Mouse (Mus musculus) heart, embryonic 14.5 days (tissue): Measurements from ENCODE around the gene Mapk8. TPM values are rescaled to one million over a fixed set of nuclear protein-coding genes. Genes with fewer than 3 reads are reported as not detected.

Experiments
- ATAC-seq: fragments of 200-750 bp; cut with Nextera tagmentation; 2 replicates; pipeline ENCODE4 v1.8.0; 2017; ENCODE audit warnings: low read depth, moderate TSS enrichment; ENCODE audit not compliant: insufficient number of reproducible peaks, insufficient read depth, low FRiP score
- H3K27ac ChIP-seq, 2 experiments: fragments of 200-500 bp in 1 of 2; fragments of 300-500 bp in 1 of 2; sonication (generic) in 1 of 2; replicated peaks in 1 of 2; 2 replicates each; pipeline ENCODE4 v1.5.1; 2012 to 2014; ENCODE audit warnings: low read depth in 2 of 2, low read length in 2 of 2, control low read depth in 1 of 2, mild to moderate bottlenecking in 1 of 2, mixed read lengths in 1 of 2; ENCODE audit not compliant: control insufficient read depth in 1 of 2, insufficient read depth in 1 of 2
- H3K27me3 ChIP-seq: fragments of 300-500 bp; sonication (generic); 2 replicates; pipeline ENCODE4 v1.6.1; 2014; ENCODE audit warnings: mild to moderate bottlenecking, low read length, control low read depth; ENCODE audit not compliant: control insufficient read depth, insufficient read depth
- H3K36me3 ChIP-seq: fragments of 300-500 bp; sonication (generic); 2 replicates; pipeline ENCODE4 v1.6.1; 2014; ENCODE audit warnings: mild to moderate bottlenecking, control low read depth, low read length, mixed read lengths; ENCODE audit not compliant: control insufficient read depth, insufficient read depth
- H3K4me1 ChIP-seq, 2 experiments: fragments of 200-500 bp in 1 of 2; fragments of 300-500 bp in 1 of 2; sonication (generic) in 1 of 2; 2 replicates each; pipeline ENCODE4 v1.6.1; 2012 to 2014; ENCODE audit warnings: low read length in 2 of 2, control low read depth in 1 of 2, mixed read lengths in 1 of 2; ENCODE audit not compliant: control insufficient read depth in 2 of 2, insufficient read depth in 2 of 2
- H3K4me2 ChIP-seq: fragments of 300-500 bp; sonication (generic); 2 replicates; pipeline ENCODE4 v1.6.1; 2014; ENCODE audit warnings: mild to moderate bottlenecking, low read length
- H3K4me3 ChIP-seq, 2 experiments: fragments of 200-500 bp in 1 of 2; fragments of 300-500 bp in 1 of 2; sonication (generic) in 1 of 2; 2 replicates each; pipeline ENCODE4 v1.5.1; 2012 to 2014; ENCODE audit warnings: low read length in 2 of 2, mild to moderate bottlenecking in 2 of 2, control low read depth in 1 of 2, low read depth in 1 of 2, moderate library complexity in 1 of 2; ENCODE audit not compliant: control insufficient read depth in 1 of 2, insufficient read depth in 1 of 2
- H3K9ac ChIP-seq: fragments of 300-500 bp; sonication (generic); 2 replicates; pipeline ENCODE4 v1.6.1; 2014; ENCODE audit warnings: mild to moderate bottlenecking, low read length
- H3K9me3 ChIP-seq: fragments of 300-500 bp; sonication (generic); 2 replicates; pipeline ENCODE4 v1.6.1; 2016; ENCODE audit warnings: low read length, control low read depth; ENCODE audit not compliant: control insufficient read depth
- WGBS: fragments of 180-500 bp; shearing (Covaris S2); extraction: QIAGEN DNeasy Blood & Tissue Kit; methylation state at CpG from one replicate; pipeline ENCODE4 v1.1.7; 2014; 5-methylcytosine and 5-hydroxymethylcytosine counted together
- polyA plus RNA-seq: library from polyadenylated mRNA; unstranded; fragments of >200 nt; fragmentation: Nextera tagmentation; extraction: Ambion mirVana; gene quantifications from 2 replicates; pipeline ENCODE4 v1.2.1, GENCODE M21; 2014

Gene Mapk8
- polyA plus RNA-seq, 1 experiment from 2014 or later: 13.5 TPM

DNA sequence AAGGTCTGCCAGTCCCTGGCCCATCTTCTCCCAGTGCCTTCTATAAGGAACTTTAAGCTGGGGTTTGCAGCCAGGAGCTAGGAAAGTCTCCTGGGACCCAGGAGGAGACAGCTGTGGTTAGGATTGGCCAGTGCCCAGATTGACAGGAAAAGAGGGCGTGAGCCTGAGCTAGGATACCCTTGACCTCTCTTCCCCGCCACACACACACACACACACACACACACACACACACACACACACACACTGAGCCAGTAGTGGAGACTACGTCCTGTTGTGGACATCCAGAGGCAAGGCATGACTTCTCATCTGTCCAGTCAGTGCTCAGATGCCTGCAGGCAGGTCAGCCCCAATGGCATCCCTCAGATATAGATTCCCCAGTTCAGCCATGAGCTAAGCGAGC is 85.4 kb downstream of the Mapk8 start:
- Histone ChIP-seq H3K4me3 (no peak overlapping the region), H3K9me3 (no peaks in the 10 kb centered on the region), H3K36me3 (no peaks in the 10 kb centered on the region), H3K27me3 (peaks cover 28% of the 10 kb centered on the region), H3K27ac (no peak overlapping the region), H3K4me2 (no peak overlapping the region), H3K4me1 (peaks cover 10 to 13% of the 10 kb centered on the region in 2 experiments), H3K9ac (no peak overlapping the region)
- ATAC-seq: no peak
- WGBS: 56% methylated on average over 4 of the region's 4 CpGs

DNA sequence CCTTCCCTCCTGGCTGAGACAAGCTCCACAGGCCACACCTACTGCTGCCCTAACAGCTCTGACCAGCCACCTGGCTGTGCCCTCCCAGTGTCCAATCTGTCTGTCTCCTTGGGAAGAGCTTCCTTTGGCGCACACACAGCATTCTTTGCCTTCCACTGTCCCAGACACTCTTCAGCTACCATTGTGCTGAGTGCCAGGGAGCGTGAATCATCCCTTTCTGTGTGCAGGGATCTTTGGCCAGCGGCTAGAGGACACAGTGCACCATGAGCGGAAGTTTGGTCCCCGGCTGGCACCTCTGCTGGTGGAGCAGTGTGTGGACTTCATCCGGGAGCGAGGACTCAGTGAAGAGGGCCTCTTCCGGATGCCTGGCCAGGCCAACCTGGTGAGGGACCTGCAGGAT is 88.1 kb downstream of the Mapk8 start:
- H3K36me3 ChIP-seq: no peaks in the 10 kb centered on the region
- no peak overlapping the region for H3K9ac ChIP-seq
- 84% methylated on average over 8 of the region's 8 CpGs for WGBS
- H3K9me3 ChIP-seq: no peaks in the 10 kb centered on the region
- no peak for ATAC-seq
- H3K4me1 ChIP-seq: peaks cover 10 to 17% of the 10 kb centered on the region in 2 experiments
- no peak overlapping the region for H3K27ac ChIP-seq
- no peak overlapping the region for H3K4me2 ChIP-seq
- no peak overlapping the region for H3K4me3 ChIP-seq
- H3K27me3 ChIP-seq: peaks cover 35% of the 10 kb centered on the region

GRCm38 (mm10) chr14:33357600-33358368 is 89.2 kb downstream of the Mapk8 start:
- no peak for ATAC-seq
- Histone ChIP-seq H3K4me3 (no peak overlapping the region), H3K9ac (no peak overlapping the region), H3K4me2 (no peak overlapping the region), H3K9me3 (no peaks in the 10 kb centered on the region), H3K36me3 (no peaks in the 10 kb centered on the region), H3K4me1 (peaks cover 12 to 16% of the 10 kb centered on the region in 2 experiments), H3K27me3 (peaks cover 38% of the 10 kb centered on the region), H3K27ac (no peak overlapping the region)
- 65% methylated on average over 12 of the region's 12 CpGs for WGBS

DNA sequence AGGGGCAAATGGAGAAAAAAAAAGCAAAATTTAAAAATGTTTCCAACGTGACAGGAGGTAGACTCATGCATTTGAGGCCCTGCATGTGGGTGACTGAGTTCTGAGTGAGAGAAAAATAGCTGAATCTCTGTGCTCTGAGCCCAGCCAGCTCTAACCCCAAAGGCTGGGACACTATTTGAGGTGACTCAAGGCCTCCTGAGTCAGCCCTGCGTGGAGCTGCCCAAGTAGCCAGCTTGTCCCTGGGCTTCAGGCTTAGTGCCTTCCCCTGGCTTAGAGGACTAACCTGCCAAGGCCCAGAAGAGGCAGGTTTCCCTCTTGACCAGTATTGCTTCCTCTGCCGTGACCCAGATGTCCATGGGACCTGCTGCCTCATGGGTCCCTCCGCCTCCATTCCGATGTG is 91.7 kb downstream of the Mapk8 start:
- H3K9me3 ChIP-seq: no peaks in the 10 kb centered on the region
- H3K9ac ChIP-seq: no peak overlapping the region
- no peak for ATAC-seq
- H3K27me3 ChIP-seq: peaks cover 50% of the 10 kb centered on the region
- no peak overlapping the region for H3K4me3 ChIP-seq
- H3K4me2 ChIP-seq: no peak overlapping the region
- H3K36me3 ChIP-seq: no peaks in the 10 kb centered on the region
- no peak overlapping the region for H3K27ac ChIP-seq
- H3K4me1 ChIP-seq: peaks cover 10 to 12% of the 10 kb centered on the region in 2 experiments; a peak in 3 of 4 replicates
- 70% methylated on average over 5 of the region's 5 CpGs for WGBS

DNA sequence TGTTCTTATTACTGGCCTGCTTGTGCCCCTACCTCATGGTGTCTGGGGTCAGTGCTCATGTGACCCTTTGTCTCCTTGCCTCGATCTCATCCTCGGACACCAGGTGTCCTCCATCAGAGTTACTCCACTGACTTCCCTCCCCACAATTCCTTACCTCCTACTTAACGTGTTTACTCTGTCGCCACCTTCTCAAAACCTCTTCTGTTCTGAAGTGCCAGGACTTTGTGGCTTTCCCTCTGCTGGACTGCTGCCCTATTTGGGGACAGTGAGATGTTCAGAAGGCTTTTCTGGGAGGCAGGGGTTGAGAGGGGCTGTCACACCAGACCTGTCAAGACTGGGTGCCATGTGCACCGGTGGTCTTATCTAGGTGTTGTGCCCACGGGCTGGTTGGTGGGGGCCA is 94.1 kb downstream of the Mapk8 start:
- Histone ChIP-seq H3K36me3 (no peaks in the 10 kb centered on the region), H3K4me2 (no peak overlapping the region), H3K27ac (no peak overlapping the region), H3K9ac (no peak overlapping the region), H3K4me3 (no peak overlapping the region), H3K9me3 (no peaks in the 10 kb centered on the region), H3K4me1 (peaks cover 10 to 12% of the 10 kb centered on the region in 2 experiments; a peak in 3 of 4 replicates), H3K27me3 (peaks cover 59% of the 10 kb centered on the region)
- ATAC-seq: no peak
- WGBS: 39% methylated on average over 6 of the region's 6 CpGs

- Histone ChIP-seq H3K4me3 (no peak overlapping the region), H3K27ac (no peak overlapping the region), H3K4me2 (no peak overlapping the region), H3K9me3 (no peaks in the 10 kb centered on the region), H3K9ac (no peak overlapping the region), H3K36me3 (no peaks in the 10 kb centered on the region), H3K4me1 (peaks cover 10 to 12% of the 10 kb centered on the region in 2 experiments; a peak in 3 of 4 replicates), H3K27me3 (peaks cover 59% of the 10 kb centered on the region)
- ATAC-seq: no peak
- 61% methylated on average over 6 of the region's 6 CpGs for WGBS
Measured at GRCm38 (mm10) chr14:33351984-33352722, 94.8 kb downstream of the Mapk8 start.

DNA sequence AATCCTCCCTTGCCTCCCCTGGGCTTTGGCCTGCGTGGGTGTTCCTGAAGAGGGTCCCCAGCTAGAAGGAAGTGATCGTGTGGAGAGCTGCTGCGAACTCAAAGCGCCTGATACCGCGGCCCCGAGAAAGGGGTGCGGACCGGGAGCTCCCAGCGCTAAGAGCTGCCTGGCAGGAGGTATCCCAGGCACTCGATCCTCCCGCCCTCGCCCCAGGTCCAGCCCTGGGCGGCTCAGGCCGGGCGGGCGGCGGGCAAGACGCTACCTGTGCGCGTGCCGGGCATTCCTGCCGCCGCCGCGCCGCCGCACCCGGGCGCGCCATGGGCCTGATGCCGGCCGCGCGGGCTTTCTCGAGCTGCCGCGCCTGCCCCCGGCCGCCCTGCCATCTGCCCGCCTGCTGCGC is 95.9 kb downstream of the Mapk8 start:
- Histone ChIP-seq H3K9ac (peak overlapping the region; percentile 31; the same call in 1 of the 2 replicates), H3K4me3 (peak overlapping the region; percentile 34 to 41), H3K36me3 (no peaks in the 10 kb centered on the region), H3K9me3 (no peaks in the 10 kb centered on the region), H3K27me3 (peaks cover 59% of the 10 kb centered on the region), H3K27ac (no peak overlapping the region), H3K4me1 (peaks cover 10 to 12% of the 10 kb centered on the region in 2 experiments; a peak in 3 of 4 replicates), H3K4me2 (peak overlapping the region; percentile 69)
- ATAC-seq: no peak
- 1% methylated on average over 36 of the region's 42 CpGs for WGBS
